Mouse (Mus musculus) lung, adult 2 months (tissue): ENCODE data around the gene Syn3.

Experiments
- CTCF ChIP-seq: fragments of 200-500 bp; IDR thresholded peaks from 2 replicates; pipeline ENCODE4 v1.5.1; 2011; ENCODE audit warnings: mild to moderate bottlenecking, low read length, control low read depth; ENCODE audit not compliant: insufficient read depth
- POLR2A ChIP-seq: fragments of 200-500 bp; IDR thresholded peaks from 2 replicates; pipeline ENCODE4 v1.6.1; 2011; ENCODE audit warnings: low read depth, mild to moderate bottlenecking, control low read depth, low read length, borderline replicate concordance; ENCODE audit errors: extremely low read depth

DNA sequence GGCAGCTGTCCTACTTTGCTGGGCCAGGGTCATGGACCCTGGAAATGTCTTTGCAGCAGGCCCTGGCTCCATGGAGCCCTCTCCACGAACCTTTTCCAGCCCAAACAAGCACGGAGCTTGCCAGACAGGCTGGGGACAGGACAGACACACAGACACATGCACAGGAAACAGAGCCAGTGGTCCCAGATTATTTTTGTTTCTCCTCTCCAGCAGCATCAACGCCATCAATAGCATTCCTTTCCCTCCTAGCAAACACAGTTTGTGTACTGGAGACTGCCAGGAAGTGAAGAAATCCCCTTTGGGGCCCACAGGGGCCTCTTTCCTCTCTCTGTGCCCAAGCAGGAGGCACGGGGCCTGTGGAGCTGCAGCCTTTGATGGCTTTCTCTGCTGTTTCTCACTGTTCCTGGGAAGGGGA lies 331.8 kb downstream of the Syn3 start:
- TF ChIP-seq CTCF (no peak), POLR2A (no peak)
